Mouse (Mus musculus) brown adipose tissue, adult 24 weeks (tissue): ENCODE data around the gene Armt1. TPM values are rescaled to one million over a fixed set of nuclear protein-coding genes. Genes with fewer than 3 reads are reported as not detected.

Experiments
- H3K27ac ChIP-seq: fragments of 200-500 bp; replicated peaks from 2 replicates; pipeline ENCODE4 v1.5.1; 2012; ENCODE audit warnings: low read depth, mild to moderate bottlenecking, low read length
- H3K4me1 ChIP-seq: fragments of 200-500 bp; 2 replicates; pipeline ENCODE4 v1.6.1; 2012; ENCODE audit warnings: low read length, mixed read lengths; ENCODE audit not compliant: control insufficient read depth, insufficient read depth, insufficient read length
- H3K4me3 ChIP-seq: fragments of 200-500 bp; 2 replicates; pipeline ENCODE4 v1.5.1; 2012; ENCODE audit warnings: low read depth, mild to moderate bottlenecking, low read length, moderate library complexity; ENCODE audit not compliant: insufficient read depth
- polyA plus RNA-seq: library from polyadenylated mRNA; stranded (reverse); fragments of >200 nt; gene quantifications from 2 replicates; pipeline ENCODE4 v1.2.4, GENCODE M21; 2012; ENCODE audit not compliant: missing spikeins, insufficient read depth, insufficient read length

The Armt1 gene
- polyA plus RNA-seq, 1 experiment: 18.2 TPM

DNA sequence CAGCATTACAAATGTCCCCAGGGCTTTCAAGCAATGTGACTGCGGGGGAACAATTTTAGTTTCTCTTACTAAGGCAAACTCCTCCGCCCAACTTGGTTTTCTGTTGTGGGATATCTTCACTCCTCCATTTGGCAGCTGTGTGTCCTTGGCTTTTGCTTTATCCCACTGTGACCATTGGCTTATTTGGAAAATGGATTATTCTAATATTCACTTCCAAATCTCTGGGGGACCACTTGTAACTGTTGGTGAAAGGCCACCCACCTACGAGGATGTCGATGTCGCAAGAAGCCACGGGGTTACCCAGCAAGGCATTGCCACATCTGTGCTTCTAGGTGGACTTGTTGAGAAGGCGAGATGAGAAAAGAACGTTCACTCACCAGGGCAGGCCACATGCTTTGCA, 49.4 kb downstream of the Armt1 start:
- Histone ChIP-seq H3K4me1 (no peaks in the 10 kb centered on the region), H3K27ac (0 out of 2 replicates have a peak overlapping the region, but pooled peaks have one; percentile 25), H3K4me3 (0 out of 2 replicates have a peak overlapping the region, but pooled peaks have one; percentile 17)

DNA sequence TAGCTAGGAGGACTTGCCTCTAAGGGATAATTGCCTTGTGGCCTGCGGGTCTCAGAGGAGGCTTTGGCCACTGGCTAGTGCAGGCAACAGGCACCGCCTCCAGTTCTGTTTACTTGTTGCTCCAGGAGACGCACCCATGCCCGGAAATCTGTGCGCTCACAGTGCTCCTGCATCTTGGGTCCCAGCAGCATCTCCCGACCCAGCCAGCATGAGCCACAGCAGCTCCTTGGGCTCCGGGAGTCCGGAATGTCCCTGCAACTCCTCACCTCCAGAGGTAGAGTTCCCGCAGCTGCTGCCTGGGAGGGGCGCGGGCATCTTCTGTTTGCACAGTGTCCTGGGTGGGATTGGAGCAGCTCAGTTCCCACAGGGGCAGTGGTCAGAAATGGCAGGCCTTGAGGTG, 50.1 kb downstream of the Armt1 start, which contains the start of gene Ccdc170:
Ccdc170 (plus strand) TSS at position 148 of the 400 bp plus-strand sequence.
- no peaks in the 10 kb centered on the region for H3K4me1 ChIP-seq
- H3K27ac ChIP-seq: 0 out of 2 replicates have a peak within 1 kb of the TSS, but pooled peaks have one; percentile 25
- peak within 1 kb of the TSS; percentile 31 for H3K4me3 ChIP-seq

DNA sequence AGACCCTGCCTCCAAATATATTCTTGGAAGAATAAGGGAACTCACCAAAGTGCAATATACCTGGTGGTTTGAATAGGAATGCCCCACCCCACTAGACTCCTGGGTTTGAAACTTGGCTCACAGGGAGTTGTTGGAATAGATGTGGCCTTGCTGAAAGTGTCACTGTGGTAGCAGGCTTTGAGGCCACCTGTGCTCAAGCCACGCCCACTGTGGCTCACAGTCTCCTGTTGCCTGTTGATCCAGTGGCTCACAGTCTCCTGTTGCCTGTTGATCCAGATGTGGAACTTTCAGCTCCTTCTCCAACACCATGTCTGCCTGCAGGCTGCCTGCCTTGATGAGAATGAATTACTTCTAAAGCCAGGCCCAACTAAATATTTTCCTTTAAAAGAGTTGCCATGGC, 51.6 kb downstream of the Armt1 start:
- Histone ChIP-seq H3K4me3 (no peak overlapping the region), H3K4me1 (no peaks in the 10 kb centered on the region)

DNA sequence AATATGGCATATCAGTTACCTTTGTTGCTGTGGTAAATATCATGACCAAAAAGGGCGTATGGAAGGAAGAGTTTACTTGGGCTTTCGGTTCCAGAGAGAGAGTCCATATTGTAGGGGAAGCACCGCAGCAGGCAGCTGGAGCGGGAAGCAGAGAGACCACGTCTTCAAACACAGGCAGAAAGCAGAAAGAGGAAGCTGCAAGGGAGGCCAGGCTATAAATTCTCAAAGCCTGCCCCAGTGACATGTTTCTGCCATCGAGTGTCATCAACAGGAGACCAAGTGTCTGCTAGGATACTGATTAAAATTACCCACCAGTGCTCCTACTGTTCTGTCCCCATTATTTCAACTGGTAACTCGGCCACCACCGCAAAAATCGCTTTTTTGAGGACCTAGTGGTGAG, 52.7 kb downstream of the Armt1 start:
- no peaks in the 10 kb centered on the region for H3K4me1 ChIP-seq
- no peak overlapping the region for H3K27ac ChIP-seq
- H3K4me3 ChIP-seq: no peak overlapping the region

More for the DNA sequence above, 51.6 kb downstream of the Armt1 start:
- H3K27ac ChIP-seq: no peak overlapping the region

DNA sequence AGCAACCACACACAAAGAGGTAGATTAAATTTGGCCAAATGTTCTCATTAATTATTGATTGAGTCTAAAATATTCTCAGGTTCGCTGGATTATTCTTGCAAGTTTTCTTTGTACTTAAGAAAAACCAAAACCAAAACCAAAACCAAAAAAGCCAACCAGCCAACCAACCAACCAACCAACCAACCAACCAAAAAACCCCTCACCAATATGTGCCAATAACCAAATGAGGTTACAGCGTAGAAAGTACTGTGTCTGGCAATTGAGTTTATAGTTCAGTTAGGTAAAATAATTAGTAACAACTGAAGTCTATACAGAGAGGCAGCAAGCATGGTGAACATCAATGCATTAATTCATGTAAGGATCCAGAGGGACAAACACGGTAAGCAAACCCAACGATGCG, 57.6 kb downstream of the Armt1 start:
- no peaks in the 10 kb centered on the region for H3K4me1 ChIP-seq
- H3K4me3 ChIP-seq: no peak overlapping the region
- H3K27ac ChIP-seq: no peak overlapping the region

DNA sequence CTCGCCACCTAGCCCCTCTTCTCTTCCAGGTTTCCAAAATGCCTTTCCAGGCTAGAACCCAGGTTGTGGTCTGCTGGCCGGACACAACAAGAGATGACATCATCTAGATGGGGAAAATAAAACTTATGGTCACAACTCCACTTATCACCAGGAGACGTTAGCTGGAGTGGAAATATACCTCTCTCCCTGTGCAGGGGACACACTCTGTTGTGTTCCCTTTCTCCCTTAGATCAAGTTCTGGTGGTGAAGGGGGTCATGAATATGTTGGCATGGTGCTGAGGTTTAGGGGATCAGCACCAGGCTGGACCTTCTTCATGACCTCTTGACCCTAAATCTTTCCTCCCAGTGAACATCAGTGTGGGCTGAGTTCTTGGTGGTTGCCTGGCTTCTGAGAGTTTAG, 59.0 kb downstream of the Armt1 start:
- Histone ChIP-seq H3K27ac (no peak overlapping the region), H3K4me3 (no peak overlapping the region), H3K4me1 (no peaks in the 10 kb centered on the region)

DNA sequence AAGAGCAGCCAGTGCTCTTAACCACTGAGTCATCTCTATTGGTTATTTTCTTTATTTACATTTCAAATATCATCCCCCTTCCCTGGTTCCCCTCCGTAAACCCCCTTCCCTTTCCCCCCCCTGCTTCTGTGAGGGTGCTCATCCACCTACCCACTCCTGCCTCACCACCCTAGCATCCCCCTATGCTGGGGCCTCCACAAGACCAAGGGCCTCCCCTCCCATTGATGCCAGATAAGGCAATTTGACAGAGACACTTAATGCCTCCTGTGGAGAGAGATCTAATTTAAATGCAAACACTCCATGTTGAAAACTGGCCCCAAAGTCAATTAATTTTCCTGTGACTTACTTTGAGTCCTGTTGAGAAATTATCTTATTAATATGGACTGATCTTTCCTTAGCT, 59.8 kb downstream of the Armt1 start:
- H3K27ac ChIP-seq: no peak overlapping the region
- no peak overlapping the region for H3K4me3 ChIP-seq
- H3K4me1 ChIP-seq: no peaks in the 10 kb centered on the region

DNA sequence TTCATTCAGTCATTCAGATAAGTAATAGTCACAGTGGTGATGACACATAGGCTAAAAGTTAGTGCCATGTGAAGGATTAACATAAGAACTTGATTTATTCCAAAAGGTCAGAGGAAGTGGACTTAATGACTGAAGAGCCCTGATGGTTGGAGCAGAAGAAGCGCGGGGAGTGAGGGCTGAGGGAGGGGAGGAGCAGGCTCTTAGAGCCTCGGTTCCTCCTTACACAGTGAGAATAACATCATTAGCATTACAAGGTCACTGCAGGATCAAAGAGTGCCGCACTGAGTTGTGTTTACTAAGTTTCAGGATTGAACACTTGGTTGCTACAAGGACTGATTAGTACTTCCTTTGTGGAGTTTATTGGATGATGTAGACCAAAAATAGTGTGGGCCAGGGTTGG, 60.6 kb downstream of the Armt1 start:
- H3K27ac ChIP-seq: no peak overlapping the region
- H3K4me1 ChIP-seq: no peaks in the 10 kb centered on the region
- no peak overlapping the region for H3K4me3 ChIP-seq

DNA sequence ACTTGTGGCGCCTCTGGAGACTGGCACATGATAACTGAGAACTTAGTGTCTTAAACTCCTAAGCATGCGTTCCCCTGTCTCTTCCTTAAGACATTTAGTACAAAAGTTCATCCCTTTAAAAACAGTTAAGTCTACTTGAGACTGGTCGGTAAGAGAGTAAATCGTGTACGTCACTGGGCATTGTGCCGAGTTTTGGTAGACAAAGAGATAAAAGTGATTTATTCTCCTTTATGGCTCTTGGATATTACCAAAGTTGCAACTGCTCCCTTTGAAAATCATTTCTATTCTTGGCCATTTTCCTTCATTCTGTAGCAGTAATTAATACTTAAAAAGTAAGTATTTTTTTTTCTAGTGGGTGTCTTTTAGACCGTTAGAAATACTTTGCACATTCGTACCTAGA, 71.0 kb downstream of the Armt1 start:
- Histone ChIP-seq H3K4me1 (no peaks in the 10 kb centered on the region), H3K27ac (no peak overlapping the region), H3K4me3 (no peak overlapping the region)

Other genes with a start within 250 kb of the Armt1 start
- 11.4 and 14.1 TPM in 2 replicates for gene Akap12, start 166.1 kb upstream of the Armt1 start, polyA plus RNA-seq
- gene Zbtb2, start 44.4 kb upstream of the Armt1 start, polyA plus RNA-seq: 3.6 and 5.0 TPM in 2 replicates
- 116 and 132 TPM in 2 replicates for gene Rmnd1, start 79 bp upstream of the Armt1 start, polyA plus RNA-seq
- gene Ccdc170, start 50.0 kb downstream of the Armt1 start, polyA plus RNA-seq: 0.75 and 2.2 TPM in 2 replicates
- gene Esr1, start 179.1 kb downstream of the Armt1 start, polyA plus RNA-seq: 11.3 and 13.3 TPM in 2 replicates